Mouse (Mus musculus) telencephalon, adult 2 months (tissue): ENCODE results near the gene Cd47.

ENCODE experiments used
- DNase-seq: peaks from one replicate; pipeline ENCODE4 v3.0.0-alpha.2; 2011; ENCODE audit warnings: low read depth, low spot score

Gene Cd47

DNA sequence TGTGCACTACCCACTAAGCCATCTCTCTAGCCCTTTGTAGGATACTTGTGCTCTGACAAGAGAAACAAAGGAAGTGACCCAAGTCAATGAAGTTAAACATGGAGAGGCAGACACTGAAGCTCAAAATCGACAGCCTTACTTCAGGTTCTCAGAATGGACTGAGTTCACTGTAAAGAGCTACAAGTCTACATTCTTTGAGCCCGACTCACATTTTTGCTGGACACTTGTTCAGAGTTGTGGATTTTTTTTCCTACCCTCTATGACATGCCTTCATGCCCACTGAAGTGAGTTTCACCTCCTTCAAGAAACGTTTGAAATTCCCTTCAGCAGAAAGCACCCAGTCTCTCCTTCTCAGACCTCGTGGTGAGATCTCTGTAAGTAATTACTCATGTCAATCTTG, 148.9 kb downstream of the Cd47 start:
- no peak for DNase-seq

DNA sequence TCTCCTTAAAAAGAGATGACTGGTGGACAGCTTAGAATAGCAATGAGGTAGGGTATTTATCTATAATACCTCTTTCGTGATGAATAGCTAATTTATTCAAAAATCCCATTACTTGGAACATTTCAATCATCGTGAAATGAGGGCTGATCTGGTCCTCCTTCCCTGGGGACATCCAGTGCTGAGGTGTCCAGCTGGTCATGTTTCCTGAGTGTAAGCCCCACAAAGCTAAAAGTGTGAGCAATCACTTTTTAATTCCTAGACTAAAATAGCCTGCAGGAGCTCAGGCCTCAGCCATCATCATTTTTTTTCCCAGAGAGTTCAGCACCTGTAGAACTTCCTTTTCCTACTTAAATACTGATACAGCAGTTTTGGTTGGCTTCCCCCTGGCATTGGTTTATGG, 150.0 kb downstream of the Cd47 start:
- DNase-seq = no peak

- DNase-seq = peak; percentile 55
These were observed 151.0 kb downstream of the Cd47 start for GRCm38 (mm10) chr16:49951288-49951691.

DNA sequence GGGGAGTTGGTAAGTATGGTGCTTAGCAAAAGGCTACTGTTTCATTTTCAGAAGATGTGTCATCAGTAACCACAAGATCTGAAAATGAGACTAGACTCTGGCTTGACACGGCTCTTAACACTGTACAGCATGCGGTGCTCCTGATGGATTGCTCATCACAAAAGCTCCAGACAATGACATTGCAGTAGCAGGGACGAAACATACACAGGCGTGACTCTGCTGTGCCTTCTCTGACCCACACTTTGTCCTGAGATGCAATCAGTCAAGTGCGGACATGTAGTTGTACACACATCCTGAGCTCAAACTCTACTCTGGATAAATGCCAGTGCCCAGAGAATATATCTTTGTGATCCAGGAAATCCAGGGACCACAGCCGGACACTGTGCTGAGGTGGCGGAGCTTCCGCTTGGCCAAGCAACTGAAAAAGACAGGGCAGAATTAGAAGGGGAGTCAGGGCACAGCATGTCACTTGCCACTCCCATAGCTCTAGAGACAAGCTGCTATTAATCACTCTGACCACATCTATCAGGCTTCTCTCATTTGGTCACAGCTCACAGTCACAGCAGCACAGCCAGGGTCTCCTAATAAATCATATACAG, 151.7 kb downstream of the Cd47 start:
- no peak for DNase-seq

DNA sequence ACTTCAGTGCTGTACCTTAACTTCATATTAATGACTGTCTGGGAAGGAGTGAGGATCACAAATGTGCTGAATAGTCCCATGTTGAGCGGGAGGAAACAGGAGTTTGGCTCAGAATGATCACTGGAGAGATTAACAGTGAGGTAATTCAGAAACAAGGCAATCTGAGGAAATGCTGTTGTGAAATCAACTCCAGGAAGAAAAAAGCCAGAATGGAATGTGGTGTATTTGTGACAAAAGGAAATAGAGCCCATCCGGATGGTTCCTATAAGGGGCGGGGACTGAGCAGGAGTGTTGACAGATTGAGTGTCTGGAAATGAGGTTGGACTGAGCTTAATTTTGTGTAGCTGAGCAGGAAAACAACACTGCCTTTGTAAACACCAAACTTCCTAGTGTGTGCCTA, 153.5 kb downstream of the Cd47 start:
- DNase-seq = no peak

- DNase-seq = no peak
These were observed 154.6 kb downstream of the Cd47 start for GRCm38 (mm10) chr16:49954909-49955308.

DNA sequence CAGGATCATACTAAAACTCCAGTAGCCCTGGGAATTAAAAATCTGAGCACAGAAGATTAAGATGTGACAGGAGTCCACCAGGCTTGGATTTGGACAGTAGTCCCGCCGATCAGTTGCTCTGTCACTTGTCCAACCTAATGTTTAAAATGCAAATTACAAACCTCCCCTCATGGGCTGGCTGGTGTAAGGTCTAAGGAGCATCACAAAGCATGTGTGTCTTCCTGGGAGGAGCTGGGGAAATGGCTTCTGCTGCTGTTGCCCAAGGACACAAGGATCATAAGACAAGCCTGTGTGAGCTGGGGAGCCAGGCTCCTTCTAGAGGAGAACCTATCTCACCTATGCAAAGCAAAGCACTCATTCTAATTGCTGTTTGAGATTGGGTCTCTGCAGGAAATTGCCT, 155.0 kb downstream of the Cd47 start:
- no peak for DNase-seq

DNA sequence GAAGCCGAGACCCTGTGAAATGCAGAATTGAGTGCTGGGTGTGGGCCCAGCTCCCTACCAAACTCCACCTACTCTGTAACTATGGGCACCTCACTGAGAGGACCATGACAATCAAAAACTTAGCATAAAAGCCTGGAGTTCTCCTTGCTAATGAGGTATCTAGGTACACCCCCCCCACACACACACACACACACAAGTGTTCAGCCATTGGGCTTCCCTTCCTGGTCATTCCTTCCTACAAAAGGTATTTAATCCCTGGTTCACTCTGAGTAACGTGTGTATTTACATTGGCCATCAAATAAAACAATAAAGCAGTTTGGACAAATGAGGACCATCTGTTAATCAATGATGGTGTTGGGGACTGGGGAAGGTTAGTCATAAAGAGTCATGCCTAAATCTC, 155.6 kb downstream of the Cd47 start:
- DNase-seq = no peak

DNA sequence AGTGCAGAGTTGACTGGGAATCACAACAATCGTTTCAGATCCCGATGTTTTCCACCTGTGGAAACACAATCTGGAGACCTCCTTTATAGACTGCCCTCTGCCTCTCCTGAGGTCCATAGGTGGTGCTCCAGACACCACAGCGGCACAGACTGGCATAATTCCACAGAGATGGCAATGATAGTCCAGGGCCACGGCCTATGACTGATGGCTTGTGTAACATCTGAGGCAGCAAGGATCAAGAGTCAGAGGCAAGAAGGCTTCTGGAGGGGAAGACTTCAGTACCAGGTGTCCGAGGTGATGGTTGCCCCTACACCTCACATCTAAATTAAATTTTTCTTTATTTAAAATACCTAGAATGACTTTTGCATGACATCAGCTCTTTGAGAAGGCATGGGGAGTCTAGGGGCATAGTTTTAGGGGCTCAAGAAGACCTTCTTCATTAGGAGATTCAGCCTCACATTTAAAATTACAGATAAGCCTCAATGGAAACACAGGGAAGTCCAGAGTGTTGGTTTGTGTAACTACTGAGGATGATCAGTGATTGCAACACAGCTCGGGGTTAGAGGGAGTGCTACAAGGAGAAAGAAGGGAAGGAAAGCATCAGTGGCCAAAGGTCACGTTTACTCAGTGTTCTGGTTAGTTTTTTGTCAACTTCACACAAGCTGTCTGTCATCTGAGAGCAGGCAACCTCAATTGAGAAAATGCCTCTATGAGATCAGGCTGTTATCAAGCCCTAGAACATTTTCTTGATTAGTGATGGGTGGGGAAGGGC, 156.4 kb downstream of the Cd47 start:
- no peak for DNase-seq

DNA sequence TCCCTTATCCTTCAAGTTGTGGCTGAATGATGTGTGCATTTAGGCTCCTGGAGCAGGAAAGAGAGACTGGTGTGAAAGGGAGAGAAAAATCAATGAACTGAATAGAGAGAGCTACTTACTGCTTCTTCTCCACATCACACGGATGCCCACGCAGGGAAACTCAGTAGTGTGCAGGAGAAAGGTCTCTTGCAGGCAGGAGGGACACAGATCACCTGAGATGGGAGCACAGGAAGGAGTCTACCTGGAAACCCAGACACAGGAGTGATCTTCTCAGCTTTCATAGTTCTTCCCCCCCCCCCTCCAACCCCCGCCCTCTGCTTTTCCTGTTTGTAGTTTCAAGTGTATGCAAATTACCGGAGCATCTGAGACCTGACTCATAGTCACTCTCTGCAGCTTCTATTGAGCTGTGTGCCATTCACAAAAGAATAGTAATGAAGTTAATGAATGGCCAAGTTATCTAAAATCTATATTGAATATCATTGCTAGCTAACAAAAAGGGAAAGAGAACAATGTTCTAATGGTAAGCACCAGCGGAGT, 158.6 kb downstream of the Cd47 start:
- no peak for DNase-seq

- DNase-seq = no peak
These were observed 162.0 kb downstream of the Cd47 start for GRCm38 (mm10) chr16:49962305-49962704.

DNA sequence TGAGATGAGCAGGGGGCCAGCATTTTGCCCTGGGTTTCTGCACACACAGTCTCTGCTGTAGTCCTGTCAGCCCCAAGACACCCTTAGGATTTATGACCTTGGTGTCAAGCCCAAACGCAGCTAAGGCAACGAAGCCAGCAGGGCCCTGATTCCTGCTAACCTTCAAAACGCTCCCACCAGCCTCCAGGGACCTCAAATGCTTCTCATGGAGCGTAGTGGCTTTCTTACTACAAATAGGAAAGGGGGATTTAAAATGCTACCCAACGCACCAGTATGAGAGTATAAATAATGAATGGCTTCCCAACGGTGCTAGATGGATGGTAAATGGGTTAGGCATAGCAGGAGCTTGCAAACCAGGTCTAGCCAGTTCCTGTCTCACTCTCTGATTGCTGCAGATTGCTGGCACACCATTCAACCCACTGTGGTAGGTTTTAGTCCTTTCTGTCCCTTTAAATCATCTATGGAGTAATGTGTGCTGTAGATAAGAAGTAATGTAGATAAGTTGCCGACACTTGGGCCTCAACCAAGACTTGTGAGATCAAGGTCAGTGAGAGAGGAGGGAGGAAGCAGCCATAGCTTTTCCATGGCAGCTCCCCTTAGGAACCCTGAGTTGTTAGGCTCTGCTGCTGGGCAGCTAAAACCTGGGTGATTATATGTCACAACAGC, 164.1 kb downstream of the Cd47 start:
- DNase-seq = no peak
